Mouse (Mus musculus): Measurements from ENCODE around the gene Erbin.

Erbin gene

DNA sequence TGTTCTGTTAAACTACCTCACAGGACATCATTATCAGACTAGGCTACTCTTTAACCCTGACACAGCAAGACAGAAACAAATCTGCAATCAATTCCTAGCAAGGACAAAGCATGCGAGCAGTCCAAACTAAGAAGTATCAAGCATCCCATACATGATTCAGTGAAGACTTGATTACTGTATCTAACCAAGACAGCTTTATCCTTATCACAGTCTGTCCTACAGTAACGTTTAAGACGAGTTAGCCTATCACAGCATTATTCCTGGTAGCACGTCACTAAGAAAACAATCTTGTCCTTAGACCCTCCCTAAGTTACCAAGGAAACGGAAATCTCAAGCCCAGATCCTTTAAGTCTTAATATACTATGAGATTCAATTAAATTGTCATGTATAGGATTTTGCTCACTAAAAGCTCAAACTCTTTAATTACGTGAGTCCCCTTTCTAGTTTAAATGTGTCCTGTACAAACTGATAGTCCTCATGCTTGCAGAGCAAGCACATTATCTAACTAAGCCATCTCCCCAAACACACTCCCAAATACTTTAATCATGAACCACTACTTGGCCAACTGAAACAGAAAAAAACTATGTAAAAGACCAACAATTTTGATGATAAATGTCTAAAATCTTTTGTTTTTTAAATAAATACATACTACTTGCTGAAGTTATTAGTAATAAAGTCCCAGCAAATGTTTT, 44.3 kb downstream of the Erbin start:
- Histone ChIP-seq H3K27me3 (ENCODE audit: control insufficient read depth, insufficient read depth, low read length, poor library complexity, severe bottlenecking) (no peaks in the 10 kb centered on the region), H3K36me3 (ENCODE audit: control insufficient read depth, insufficient read depth, low read length, poor library complexity, severe bottlenecking) (peaks cover 5% of the 10 kb centered on the region; the same call in 1 of the 2 replicates)
- DNase-seq (ENCODE audit: low read depth, low spot score): no peak

DNA sequence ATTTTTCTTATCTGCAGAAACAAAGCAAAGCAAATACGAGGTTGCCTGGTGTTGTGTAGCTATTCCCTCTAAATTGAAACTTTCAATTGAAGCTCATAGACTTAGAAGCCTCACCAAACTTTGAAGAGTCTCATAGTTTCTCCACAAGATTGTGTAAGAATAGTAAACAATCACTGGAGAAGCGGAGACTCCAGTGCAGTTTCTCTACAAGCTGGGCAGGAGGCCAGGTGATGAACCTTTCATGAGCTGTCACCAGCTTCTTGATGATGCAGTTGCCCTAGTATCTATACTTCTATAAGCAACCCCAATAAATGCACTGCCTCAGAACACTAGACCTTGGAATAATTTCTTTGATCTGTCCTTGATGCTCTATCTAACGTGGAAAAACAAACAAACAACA, 49.5 kb downstream of the Erbin start:
- H3K27me3 ChIP-seq (ENCODE audit: control insufficient read depth, insufficient read depth, low read length, poor library complexity, severe bottlenecking): no peaks in the 10 kb centered on the region
- peaks cover 3% of the 10 kb centered on the region; the same call in 1 of the 2 replicates for H3K36me3 ChIP-seq (ENCODE audit: control insufficient read depth, insufficient read depth, low read length, poor library complexity, severe bottlenecking)
- DNase-seq (ENCODE audit: low read depth, low spot score): no peak

DNA sequence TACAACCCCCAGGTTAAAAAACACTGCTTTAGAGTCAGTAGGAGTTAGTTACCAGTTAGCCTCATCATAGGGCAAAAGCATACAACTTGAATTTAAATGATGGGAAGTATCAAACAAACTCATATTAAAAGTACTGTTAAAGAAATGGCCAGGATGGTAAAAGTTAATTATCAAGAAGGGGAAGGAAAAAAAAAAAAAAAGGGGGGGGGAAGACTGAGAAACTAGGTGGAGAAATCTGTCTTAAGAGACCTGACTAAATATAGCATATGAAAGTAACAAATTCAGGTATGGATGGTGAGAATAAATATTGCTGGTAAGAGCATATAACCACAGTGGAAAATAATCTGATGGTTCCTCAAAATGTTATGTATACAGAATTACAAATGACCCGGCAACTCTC, 50.2 kb downstream of the Erbin start:
- Histone ChIP-seq H3K27me3 (ENCODE audit: control insufficient read depth, insufficient read depth, low read length, poor library complexity, severe bottlenecking) (no peaks in the 10 kb centered on the region), H3K36me3 (ENCODE audit: control insufficient read depth, insufficient read depth, low read length, poor library complexity, severe bottlenecking) (peaks cover 4% of the 10 kb centered on the region; the same call in 1 of the 2 replicates)
- peak; percentile 26 for DNase-seq (ENCODE audit: low read depth, low spot score)

DNA sequence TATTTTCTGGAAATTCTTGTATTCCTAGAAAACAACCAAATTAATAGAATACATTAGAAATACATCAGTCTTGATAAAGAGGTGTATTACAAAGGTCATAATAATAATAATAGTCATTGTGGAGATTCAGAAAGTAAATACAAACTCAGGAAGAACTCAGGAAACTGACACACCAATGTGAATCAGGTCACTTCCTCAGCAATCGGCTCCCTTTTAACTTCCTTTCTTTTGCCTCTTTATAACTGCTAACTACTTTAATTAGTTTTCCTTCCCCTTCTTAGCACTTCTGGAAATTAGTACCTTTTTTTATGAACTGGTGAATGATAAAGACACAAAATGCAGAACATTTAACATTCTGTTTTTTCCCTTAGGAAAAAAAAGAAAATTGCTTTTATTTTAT, 51.4 kb downstream of the Erbin start:
- Histone ChIP-seq H3K36me3 (ENCODE audit: control insufficient read depth, insufficient read depth, low read length, poor library complexity, severe bottlenecking) (peaks cover 7% of the 10 kb centered on the region; the same call in 1 of the 2 replicates), H3K27me3 (ENCODE audit: control insufficient read depth, insufficient read depth, low read length, poor library complexity, severe bottlenecking) (no peaks in the 10 kb centered on the region)
- DNase-seq (ENCODE audit: low read depth, low spot score): peak; percentile 29

DNA sequence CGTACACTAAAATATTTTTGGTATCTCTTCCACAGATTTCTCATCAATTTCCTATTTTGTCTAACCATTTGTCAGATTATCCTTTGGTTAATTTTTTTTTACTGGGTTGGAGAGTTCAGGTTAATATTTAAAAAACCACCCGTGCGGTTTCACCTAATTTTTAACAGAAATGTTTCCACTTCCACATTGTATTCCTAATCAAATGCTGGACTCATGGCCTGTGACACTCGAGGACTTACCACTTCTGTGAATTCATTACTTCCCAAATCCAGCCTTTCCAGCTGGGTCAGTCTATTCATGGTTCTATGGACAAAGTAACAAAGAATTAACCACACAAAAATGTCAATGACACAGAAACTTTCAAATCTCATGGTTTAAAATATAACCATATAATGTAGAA, 58.3 kb downstream of the Erbin start:
- Histone ChIP-seq H3K36me3 (ENCODE audit: control insufficient read depth, insufficient read depth, low read length, poor library complexity, severe bottlenecking) (peaks cover 11% of the 10 kb centered on the region), H3K27me3 (ENCODE audit: control insufficient read depth, insufficient read depth, low read length, poor library complexity, severe bottlenecking) (no peaks in the 10 kb centered on the region)
- DNase-seq (ENCODE audit: low read depth, low spot score): no peak

DNA sequence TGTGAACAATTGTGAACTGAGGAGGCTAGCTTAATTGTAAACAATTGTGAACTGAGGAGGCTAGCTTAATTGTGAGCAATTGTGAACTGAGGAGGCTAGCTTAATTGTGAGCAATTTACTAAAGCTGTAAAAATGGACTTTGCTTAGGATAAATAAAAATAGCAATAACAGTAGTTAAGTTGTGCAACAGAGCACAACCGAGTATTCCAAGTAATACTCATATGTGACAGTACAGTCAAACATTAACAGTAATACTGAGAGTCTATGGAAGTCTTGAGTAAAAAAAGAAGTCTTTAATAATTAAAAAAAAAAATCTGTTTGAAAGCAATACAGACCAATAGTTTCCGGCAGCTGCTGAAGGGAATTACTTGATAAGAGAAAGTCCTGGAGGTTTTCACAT, 61.3 kb downstream of the Erbin start:
- no peaks in the 10 kb centered on the region for H3K27me3 ChIP-seq (ENCODE audit: control insufficient read depth, insufficient read depth, low read length, poor library complexity, severe bottlenecking)
- no peak for DNase-seq (ENCODE audit: low read depth, low spot score)
- H3K36me3 ChIP-seq (ENCODE audit: control insufficient read depth, insufficient read depth, low read length, poor library complexity, severe bottlenecking): peaks cover 11% of the 10 kb centered on the region

DNA sequence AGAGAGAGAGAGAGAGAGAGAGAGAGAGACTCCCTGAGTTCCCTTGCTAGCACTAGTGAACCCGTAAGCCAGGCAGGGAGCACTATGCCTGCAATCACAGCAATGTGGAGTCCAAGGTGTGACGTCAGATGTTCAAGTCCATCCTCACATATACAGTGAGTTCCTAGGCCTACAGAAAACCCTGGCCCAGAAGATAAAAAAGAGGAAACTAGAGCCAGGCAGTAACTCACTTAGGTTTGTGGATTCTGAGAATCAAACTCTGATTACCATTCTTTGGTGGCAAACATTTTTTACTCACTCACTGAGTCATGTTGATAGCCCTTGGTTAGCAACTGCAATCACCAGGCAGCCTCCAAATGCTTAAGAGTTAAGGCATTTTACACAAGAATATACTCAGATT, 72.7 kb downstream of the Erbin start:
- Histone ChIP-seq H3K36me3 (ENCODE audit: control insufficient read depth, insufficient read depth, low read length, poor library complexity, severe bottlenecking) (peaks cover 15% of the 10 kb centered on the region), H3K27me3 (ENCODE audit: control insufficient read depth, insufficient read depth, low read length, poor library complexity, severe bottlenecking) (no peaks in the 10 kb centered on the region)
- DNase-seq (ENCODE audit: low read depth, low spot score): no peak

DNA sequence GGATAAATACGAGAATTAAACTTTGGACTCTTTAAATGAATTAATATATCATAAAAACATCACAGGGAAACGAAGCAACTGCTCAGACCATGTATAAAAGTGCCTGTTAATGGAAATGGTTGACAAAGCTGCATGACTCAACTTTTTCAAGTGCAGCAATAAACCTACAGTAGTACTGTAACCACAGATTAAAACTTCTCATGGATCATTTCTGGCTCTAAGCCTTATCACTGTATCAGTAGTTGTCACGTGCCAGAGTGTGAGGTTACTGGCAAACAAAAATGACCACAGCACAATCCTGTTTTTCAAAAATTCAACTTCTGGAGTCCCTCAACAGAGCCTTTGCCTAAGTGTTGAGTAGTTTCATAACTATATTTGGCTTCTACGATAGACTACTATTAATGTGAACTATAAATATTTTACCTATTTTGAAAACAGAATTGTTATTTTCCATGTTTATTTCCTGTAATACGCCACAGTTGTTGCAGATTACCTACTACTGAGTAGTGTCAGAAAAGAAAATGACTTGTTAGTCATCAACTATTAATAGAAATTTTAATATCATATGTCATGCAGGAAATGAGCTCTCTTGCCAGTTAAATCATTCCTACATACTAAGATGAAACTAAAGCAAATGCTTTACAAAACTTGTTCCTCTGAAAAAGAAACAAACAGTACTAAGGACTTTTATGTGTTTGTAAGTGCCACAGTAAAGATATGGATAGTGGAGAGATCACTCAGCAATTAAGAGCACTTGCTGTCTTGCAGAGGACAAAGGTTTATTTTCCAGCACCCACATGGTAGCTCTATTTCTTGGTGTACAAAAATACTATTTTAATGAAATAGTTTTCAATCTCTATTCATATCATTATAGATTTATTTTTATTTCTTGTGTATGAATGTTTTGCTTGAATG, 78.8 kb downstream of the Erbin start:
- DNase-seq (ENCODE audit: low read depth, low spot score): no peak
- Histone ChIP-seq H3K36me3 (ENCODE audit: control insufficient read depth, insufficient read depth, low read length, poor library complexity, severe bottlenecking) (peaks cover 18% of the 10 kb centered on the region), H3K27me3 (ENCODE audit: control insufficient read depth, insufficient read depth, low read length, poor library complexity, severe bottlenecking) (no peaks in the 10 kb centered on the region)

DNA sequence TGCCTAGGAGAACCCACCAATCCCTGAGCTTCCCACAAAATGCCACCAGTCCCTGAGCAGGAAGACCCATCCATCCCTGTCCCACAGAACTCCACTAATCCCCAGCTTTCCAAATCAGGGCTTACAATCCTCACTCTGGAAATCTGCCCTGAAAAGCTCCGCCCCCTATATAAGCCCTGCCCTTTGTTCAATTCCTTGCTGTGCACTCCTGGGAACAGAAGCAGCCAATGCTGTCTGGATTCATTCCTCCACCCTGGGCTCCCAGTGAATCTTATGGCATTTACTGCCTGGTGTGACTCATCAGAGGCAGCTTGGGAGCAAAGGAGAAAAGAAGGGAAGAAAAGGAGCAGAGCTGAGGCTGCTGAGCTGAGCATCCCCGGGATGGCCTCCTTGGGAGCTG, 81.7 kb downstream of the Erbin start:
- DNase-seq (ENCODE audit: low read depth, low spot score): no peak
- H3K27me3 ChIP-seq (ENCODE audit: control insufficient read depth, insufficient read depth, low read length, poor library complexity, severe bottlenecking): no peaks in the 10 kb centered on the region
- H3K36me3 ChIP-seq (ENCODE audit: control insufficient read depth, insufficient read depth, low read length, poor library complexity, severe bottlenecking): peaks cover 20% of the 10 kb centered on the region

DNA sequence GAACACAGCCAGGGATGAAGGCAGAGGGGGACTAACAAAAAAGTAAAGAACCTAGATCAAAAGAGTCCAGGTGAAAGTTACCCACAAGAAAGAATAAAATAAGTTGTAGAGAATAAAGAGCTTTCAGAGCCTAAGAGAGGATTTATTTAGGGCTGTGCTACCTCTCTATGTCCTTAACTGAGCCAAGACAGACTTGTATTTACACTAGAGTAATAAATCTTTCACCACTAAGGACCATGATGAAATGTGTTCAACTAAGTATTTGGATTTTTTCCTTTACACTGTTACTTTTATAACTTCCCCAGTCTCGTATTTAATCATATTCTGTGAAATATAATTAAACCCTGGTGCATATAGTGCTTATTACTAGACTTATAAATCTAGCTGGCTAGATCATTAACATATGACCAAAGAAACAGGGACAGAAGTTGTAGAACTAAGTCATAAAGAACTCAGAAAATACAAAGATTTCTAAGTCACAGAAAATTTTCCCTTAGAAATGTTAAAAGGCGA, 90.6 kb downstream of the Erbin start:
- H3K27me3 ChIP-seq (ENCODE audit: control insufficient read depth, insufficient read depth, low read length, poor library complexity, severe bottlenecking): no peaks in the 10 kb centered on the region
- H3K36me3 ChIP-seq (ENCODE audit: control insufficient read depth, insufficient read depth, low read length, poor library complexity, severe bottlenecking): peaks cover 4% of the 10 kb centered on the region; the same call in 1 of the 2 replicates
- DNase-seq (ENCODE audit: low read depth, low spot score): no peak

DNA sequence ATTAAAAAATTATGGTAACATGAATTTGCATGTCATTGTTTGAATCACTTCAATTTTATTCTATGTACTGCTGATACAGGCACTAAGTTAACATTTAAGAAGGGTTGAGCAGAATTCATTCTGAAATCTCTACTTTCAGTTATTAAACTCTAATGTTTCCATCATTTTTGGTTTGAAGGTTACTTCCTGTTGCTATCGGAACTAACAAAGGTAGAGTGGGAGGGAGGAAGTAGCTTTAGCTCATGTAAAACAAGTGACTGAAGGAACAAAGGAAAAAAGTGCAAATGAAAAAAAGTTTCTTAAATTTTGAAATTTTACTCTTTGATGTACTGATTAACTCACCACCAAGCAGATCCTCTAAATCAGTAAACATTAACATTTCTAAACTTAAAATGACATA, 98.0 kb downstream of the Erbin start:
- Histone ChIP-seq H3K27me3 (ENCODE audit: control insufficient read depth, insufficient read depth, low read length, poor library complexity, severe bottlenecking) (no peaks in the 10 kb centered on the region), H3K36me3 (ENCODE audit: control insufficient read depth, insufficient read depth, low read length, poor library complexity, severe bottlenecking) (0 out of 2 replicates have a peak, but pooled peaks cover 2% of the 10 kb centered on the region)
- DNase-seq (ENCODE audit: low read depth, low spot score): no peak

DNA sequence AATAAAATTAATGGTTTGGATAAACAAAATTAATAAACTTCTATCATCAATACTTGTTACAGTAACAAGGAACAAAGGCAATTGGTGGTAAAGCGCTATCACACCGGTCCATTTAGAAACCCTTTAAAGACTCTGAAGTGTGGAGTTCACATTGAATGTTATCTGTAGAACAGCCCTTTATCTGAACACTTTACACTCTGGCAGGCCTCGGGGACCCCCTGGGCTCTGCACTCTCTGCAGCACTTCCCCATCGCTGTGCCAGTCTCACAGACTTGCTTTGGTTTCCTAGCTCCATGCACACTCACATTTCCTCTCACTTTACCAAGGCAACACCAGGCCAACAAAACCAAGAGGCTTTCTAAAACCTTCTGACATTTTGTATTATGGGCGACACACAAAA, 100.9 kb downstream of the Erbin start:
- DNase-seq (ENCODE audit: low read depth, low spot score): no peak
- Histone ChIP-seq H3K27me3 (ENCODE audit: control insufficient read depth, insufficient read depth, low read length, poor library complexity, severe bottlenecking) (no peaks in the 10 kb centered on the region), H3K36me3 (ENCODE audit: control insufficient read depth, insufficient read depth, low read length, poor library complexity, severe bottlenecking) (0 out of 2 replicates have a peak, but pooled peaks cover 2% of the 10 kb centered on the region)

DNA sequence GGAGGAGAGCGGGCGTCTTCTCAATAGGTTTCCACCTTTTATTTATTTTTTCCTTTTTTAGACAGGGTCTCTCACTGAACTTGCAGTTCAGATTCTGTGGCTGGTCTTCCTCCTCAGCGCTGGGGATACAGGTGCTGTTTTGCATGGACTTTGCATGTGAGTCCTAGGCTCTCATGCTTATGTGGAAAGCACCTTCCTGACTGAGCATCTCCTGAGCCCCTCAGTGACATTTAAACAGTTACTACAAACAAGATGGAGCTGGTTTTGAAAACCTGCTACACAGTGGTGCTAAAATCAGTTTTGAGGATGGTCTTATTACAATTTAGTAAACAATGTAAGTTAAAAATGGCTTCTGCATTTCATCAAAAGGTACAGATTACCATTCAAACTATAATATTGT, 102.4 kb downstream of the Erbin start:
- peak; percentile 27 for DNase-seq (ENCODE audit: low read depth, low spot score)
- Histone ChIP-seq H3K36me3 (ENCODE audit: control insufficient read depth, insufficient read depth, low read length, poor library complexity, severe bottlenecking) (0 out of 2 replicates have a peak, but pooled peaks cover 2% of the 10 kb centered on the region), H3K27me3 (ENCODE audit: control insufficient read depth, insufficient read depth, low read length, poor library complexity, severe bottlenecking) (no peaks in the 10 kb centered on the region)

DNA sequence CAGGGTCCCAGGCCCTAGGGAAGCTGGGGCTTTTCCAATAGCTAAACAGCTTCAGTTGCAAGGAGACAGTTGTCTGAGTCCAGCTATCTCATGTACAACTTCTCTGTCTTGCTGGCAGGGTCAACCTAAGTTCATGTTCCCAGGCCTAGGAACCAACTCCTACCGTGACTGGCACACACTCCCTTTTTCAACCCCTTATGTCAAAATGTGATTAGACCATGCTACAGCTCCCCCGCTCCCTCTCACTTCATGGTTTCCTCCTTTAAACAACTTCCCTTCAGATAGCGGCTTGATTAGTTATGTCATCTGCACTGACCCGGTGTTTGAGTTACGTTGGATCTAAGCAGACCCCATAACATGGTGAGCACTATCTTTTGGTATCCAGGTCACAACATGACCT, 112.8 kb downstream of the Erbin start:
- Histone ChIP-seq H3K36me3 (ENCODE audit: control insufficient read depth, insufficient read depth, low read length, poor library complexity, severe bottlenecking) (no peaks in the 10 kb centered on the region), H3K27me3 (ENCODE audit: control insufficient read depth, insufficient read depth, low read length, poor library complexity, severe bottlenecking) (no peaks in the 10 kb centered on the region)
- no peak for DNase-seq (ENCODE audit: low read depth, low spot score)
